In the genomic region with DNA sequence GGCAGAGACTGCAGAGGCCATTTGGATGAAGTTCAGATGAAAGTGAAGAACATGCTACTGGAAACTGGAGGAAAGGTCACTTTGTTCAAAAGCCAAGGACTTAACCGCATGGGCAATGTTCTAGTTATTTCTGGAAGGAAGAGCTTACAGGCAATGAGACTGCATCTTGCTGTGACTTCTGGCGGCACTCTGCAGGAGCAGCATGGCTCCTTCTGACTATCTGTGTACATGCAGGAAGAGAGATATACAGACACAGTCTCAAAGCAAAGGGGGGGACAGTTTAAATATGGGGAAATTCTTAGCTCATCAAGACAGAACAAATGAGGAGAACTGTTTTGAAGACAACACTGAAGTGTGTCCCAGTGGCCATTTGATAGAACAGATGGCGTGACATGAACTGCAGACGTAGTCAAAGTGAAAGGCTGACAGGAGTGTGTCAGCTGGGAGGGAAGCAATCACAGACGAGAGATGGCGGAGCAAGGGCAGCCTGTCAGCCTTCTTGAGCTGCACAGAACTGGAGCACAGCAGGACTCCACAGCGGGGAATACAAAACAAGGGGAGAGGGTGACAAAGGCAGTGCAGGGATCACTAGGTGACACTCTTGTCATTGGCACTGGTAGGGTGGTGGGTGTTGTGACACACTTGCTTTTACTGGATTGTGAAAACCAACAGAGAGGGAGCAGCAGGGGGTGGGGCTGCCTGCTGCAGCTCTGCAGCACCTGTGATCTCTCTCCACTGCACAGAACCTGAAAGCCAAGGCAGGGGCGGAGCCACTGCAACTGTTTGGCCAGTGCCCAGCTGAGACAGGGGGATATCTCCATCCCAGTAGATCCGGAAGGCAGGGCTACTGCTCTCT, we compare ENCODE assay signal across 8 mouse cellular contexts.
DNase-seq lines count a peak whose midpoint lies in the region; ATAC-seq and TF ChIP-seq lines count a peak whose summit lies in the region.

No protein-coding gene starts in this region.

- peaks cover 0 to 3% of the 10 kb centered on the region in 2 experiments; a peak in 2 of 4 replicates for H3K4me1 ChIP-seq in ES-E14 (ENCODE audit: control insufficient read depth in 2 of 2, insufficient read depth in 2 of 2, low read length in 2 of 2, poor library complexity in 1 of 2)
- peaks cover 9% of the 10 kb centered on the region for H3K4me1 ChIP-seq in forebrain, embryonic 12.5 days
- H3K4me1 ChIP-seq in midbrain, embryonic 14.5 days (ENCODE audit: control insufficient read depth, insufficient read depth, low read length): 0 out of 2 replicates have a peak, but pooled peaks cover 4% of the 10 kb centered on the region

- peak; percentile 85 for ATAC-seq in forebrain, embryonic 12.5 days (ENCODE audit: low FRiP score)
- peak; percentile 48; the same call in 1 of the 2 replicates for ATAC-seq in midbrain, embryonic 14.5 days (ENCODE audit: low FRiP score, low TSS enrichment)
- no peak for ATAC-seq in inflammation-experienced regulatory T-cells, adult 6 months

- in situ Hi-C loops in ES-E14 (cut with MboI; ENCODE audit: low sequenced_read_pairs in 2 of 2, unreplicated experiment in 2 of 2): no loop called here

- intact Hi-C loops in heart, postnatal 36 days (cut with DNase I): no loop called here

- no peak overlapping the region for H3K4me3 ChIP-seq in ES-E14 (ENCODE audit: insufficient read depth in 1 of 2, low read depth in 1 of 2, low read length in 2 of 2, poor library complexity in 1 of 2, severe bottlenecking in 1 of 2)
- H3K4me3 ChIP-seq in forebrain, embryonic 12.5 days (replicated peaks): no peak overlapping the region
- H3K4me3 ChIP-seq in midbrain, embryonic 14.5 days (replicated peaks; ENCODE audit: low read depth, low read length): no peak overlapping the region

- H3K9ac ChIP-seq in ES-E14 (ENCODE audit: insufficient read depth, low read depth, low read length, poor library complexity, severe bottlenecking): no peak overlapping the region
- no peak overlapping the region for H3K9ac ChIP-seq in forebrain, embryonic 12.5 days
- H3K9ac ChIP-seq in midbrain, embryonic 14.5 days (replicated peaks; ENCODE audit: low read length): no peak overlapping the region

- H3K9me3 ChIP-seq in ES-E14 (ENCODE audit: control insufficient read depth, insufficient read depth, low read depth, low read length): no peaks in the 10 kb centered on the region
- H3K9me3 ChIP-seq in forebrain, embryonic 12.5 days: no peaks in the 10 kb centered on the region
- H3K9me3 ChIP-seq in midbrain, embryonic 14.5 days (ENCODE audit: control insufficient read depth, low read length): no peaks in the 10 kb centered on the region

- no peaks in the 10 kb centered on the region for H3K27me3 ChIP-seq in forebrain, embryonic 12.5 days
- no peaks in the 10 kb centered on the region for H3K27me3 ChIP-seq in midbrain, embryonic 14.5 days (ENCODE audit: control insufficient read depth, insufficient read depth, low read length)

- 43% methylated on average over 9 of the region's 9 CpGs for WGBS in forebrain, embryonic 12.5 days
- 38% methylated on average over 9 of the region's 9 CpGs for WGBS in midbrain, embryonic 14.5 days

- peak; percentile 69 to 83 for DNase-seq in adrenal gland, adult (ENCODE audit: inconsistent age in 2 of 2, low spot score in 1 of 2)
- no peak for DNase-seq in adrenal gland, postnatal 4 days (ENCODE audit: low spot score in 2 of 2)
- peak; percentile 27 for DNase-seq in ES-E14 (ENCODE audit: low read depth, low spot score)
- DNase-seq in heart, postnatal 36 days: peak; percentile 23 to 38
- peak; percentile 24 to 28 for DNase-seq in layer of hippocampus, postnatal 36 days
- DNase-seq in midbrain, embryonic 14.5 days: peak; percentile 62

- no peak overlapping the region for H3K4me2 ChIP-seq in forebrain, embryonic 12.5 days
- H3K4me2 ChIP-seq in midbrain, embryonic 14.5 days (ENCODE audit: low read length): no peak overlapping the region

- H3K36me3 ChIP-seq in ES-E14 (ENCODE audit: control insufficient read depth, insufficient read depth, low read length, poor library complexity, severe bottlenecking): peaks cover 4% of the 10 kb centered on the region; the same call in 1 of the 2 replicates
- H3K36me3 ChIP-seq in forebrain, embryonic 12.5 days (replicated peaks): peaks cover 6% of the 10 kb centered on the region; the same call in 1 of the 2 replicates
- H3K36me3 ChIP-seq in midbrain, embryonic 14.5 days (ENCODE audit: control insufficient read depth, insufficient read depth, low read length): no peaks in the 10 kb centered on the region

- no peak overlapping the region for H3K27ac ChIP-seq in ES-E14 (ENCODE audit: insufficient read depth, low read depth, low read length, poor library complexity, severe bottlenecking)
- peak overlapping the region; percentile 71 for H3K27ac ChIP-seq in forebrain, embryonic 12.5 days
- peak overlapping the region; percentile 43 for H3K27ac ChIP-seq in midbrain, embryonic 14.5 days (replicated peaks; ENCODE audit: low read depth, low read length)

TF ChIP-seq in ES-E14, 5 proteins besides CTCF, POLR2A, EP300 and RAD21:
- TF ChIP-seq MAFK (IDR thresholded peaks at IDR 0.05; ENCODE audit: insufficient read depth, low read depth, low read length) (no peak), HCFC1 (IDR thresholded peaks at IDR 0.05; ENCODE audit: borderline replicate concordance, insufficient read depth, low read length) (no peak)
TF ChIP-seq in ES-E14: peak in this region for 0.

Comparison
In these comparisons a context has a peak if more than half of its experiments do, and no peak if none do; other contexts are left out.
1. DNase-seq: peak in adrenal gland, adult (2 of 2), ES-E14 (single experiment), heart, postnatal 36 days (2 of 2), layer of hippocampus, postnatal 36 days (2 of 2) and midbrain, embryonic 14.5 days (single experiment); none in adrenal gland, postnatal 4 days (0 of 2).